Mouse (Mus musculus) MEL (cell line): Measurements from ENCODE around the gene Arnt.

Source experiments
- BHLHE40 ChIP-seq: IDR thresholded peaks from 2 replicates; pipeline ENCODE4 v1.6.1; 2012; ENCODE audit warnings: low read depth, mild to moderate bottlenecking, inconsistent platforms, low read length, improper control_type of control experiment, borderline replicate concordance
- CHD2 ChIP-seq: IDR thresholded peaks from 2 replicates; pipeline ENCODE4 v1.6.1; 2011; ENCODE audit warnings: low read length, improper control_type of control experiment
- CTCF ChIP-seq, 3 experiments: IDR thresholded peaks in 2 of 3; conservative IDR thresholded peaks in 1 of 3; 2 replicates each; pipeline ENCODE4 v1.5.1; 2011 to 2012; ENCODE audit warnings: low read length in 3 of 3, low read depth in 2 of 3, mild to moderate bottlenecking in 2 of 3, improper control_type of control experiment in 1 of 3, inconsistent platforms in 1 of 3, mixed read lengths in 1 of 3, moderate library complexity in 1 of 3; ENCODE audit not compliant: control insufficient read depth in 1 of 3, insufficient read depth in 1 of 3, poor library complexity in 1 of 3, severe bottlenecking in 1 of 3
- MYC ChIP-seq: IDR thresholded peaks from 2 replicates; pipeline ENCODE4 v1.6.1; 2011; ENCODE audit warnings: low read depth, mild to moderate bottlenecking, low read length, improper control_type of control experiment, moderate library complexity
- NRF1 ChIP-seq: IDR thresholded peaks from 2 replicates; pipeline ENCODE4 v1.6.1; 2014; ENCODE audit warnings: low read depth, mild to moderate bottlenecking, inconsistent platforms, low read length, improper control_type of control experiment, moderate library complexity; ENCODE audit not compliant: poor library complexity, insufficient read depth, severe bottlenecking
- POLR2A ChIP-seq, 2 experiments: IDR thresholded peaks; 2 replicates each; pipeline ENCODE4 v1.6.1; 2011 to 2012; ENCODE audit warnings: low read length in 2 of 2, mild to moderate bottlenecking in 2 of 2, control low read depth in 1 of 2, improper control_type of control experiment in 1 of 2, low read depth in 1 of 2, moderate library complexity in 1 of 2; ENCODE audit not compliant: control insufficient read depth in 1 of 2, insufficient read depth in 1 of 2, poor library complexity in 1 of 2
- POLR2AphosphoS5 ChIP-seq: IDR thresholded peaks from 2 replicates; pipeline ENCODE4 v1.6.1; 2012; ENCODE audit warnings: low read depth, borderline replicate concordance, mild to moderate bottlenecking, inconsistent platforms, low read length, moderate library complexity, mixed read lengths
- RAD21 ChIP-seq: IDR thresholded peaks from 2 replicates; pipeline ENCODE4 v1.6.1; 2011; ENCODE audit warnings: mild to moderate bottlenecking, low read depth, low read length, improper control_type of control experiment
- TAL1 ChIP-seq: IDR thresholded peaks from 2 replicates; pipeline ENCODE4 v1.6.1; 2012; ENCODE audit warnings: mild to moderate bottlenecking, inconsistent platforms, low read length, moderate library complexity, mixed read lengths
- TCF12 ChIP-seq: IDR thresholded peaks from 2 replicates; pipeline ENCODE4 v1.6.1; 2014; ENCODE audit warnings: low read depth, mild to moderate bottlenecking, inconsistent platforms, low read length, improper control_type of control experiment, moderate library complexity
- ZMIZ1 ChIP-seq: IDR thresholded peaks from 2 replicates; pipeline ENCODE4 v1.6.1; 2012; ENCODE audit warnings: low read depth, mild to moderate bottlenecking, inconsistent platforms, low read length, improper control_type of control experiment, moderate library complexity

DNA sequence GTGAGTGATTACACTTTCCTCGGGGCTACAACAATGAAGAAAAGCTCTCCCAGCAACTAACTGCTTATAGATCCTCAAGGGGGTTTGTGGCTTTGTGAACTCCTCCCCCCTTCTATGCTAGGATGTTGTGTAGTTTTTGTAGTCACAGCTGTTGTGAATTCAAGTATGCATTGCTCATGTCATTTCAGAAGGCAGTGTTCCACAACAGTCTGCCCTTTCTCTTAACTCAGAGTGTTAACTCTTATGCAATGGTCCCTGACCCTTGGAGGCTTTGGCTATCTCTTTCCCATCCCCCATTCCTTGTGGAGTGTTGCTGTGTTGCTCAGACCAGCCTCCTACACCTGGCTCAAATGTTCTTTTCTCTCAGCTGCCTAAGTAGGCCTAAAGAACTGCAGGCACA lies 25.2 kb downstream of the Arnt start:
- TF ChIP-seq CHD2: no peak
- no peak for TF ChIP-seq MYC
- TF ChIP-seq BHLHE40: no peak
- TF ChIP-seq POLR2AphosphoS5: no peak
- TF ChIP-seq POLR2A (IDR thresholded peaks at IDR 0.05; ENCODE audit: control insufficient read depth in 1 of 2, insufficient read depth in 1 of 2, low read depth in 1 of 2, low read length in 2 of 2, poor library complexity in 1 of 2): no peak
- no peak for TF ChIP-seq CTCF (IDR thresholded peaks at IDR 0.05 in 2 of 3, conservative IDR thresholded peaks at IDR 0.05 in 1 of 3; ENCODE audit: control insufficient read depth in 1 of 3, insufficient read depth in 1 of 3, low read depth in 2 of 3, low read length in 3 of 3, poor library complexity in 1 of 3, severe bottlenecking in 1 of 3)
- TF ChIP-seq ZMIZ1: no peak
- TF ChIP-seq NRF1: no peak
- no peak for TF ChIP-seq TCF12
- TF ChIP-seq TAL1: no peak
- TF ChIP-seq RAD21: no peak
